Mouse (Mus musculus) NIH3T3 (cell line): ENCODE results near the gene Wsb2.
"Not testable (repeated sequence)": the region's sequence is repeated elsewhere in the genome, so short reads cannot be mapped to it uniquely, and the experiment has no call there.

Experiments used
- DNase-seq: peaks from one replicate; pipeline ENCODE4 v3.0.0-alpha.2; 2012; ENCODE audit warnings: low read depth

Wsb2 gene

GRCm38 (mm10) chr5:117388296-117388751 is 31.2 kb downstream of the Wsb2 start:
- peak; percentile 67 for DNase-seq

GRCm38 (mm10) chr5:117388877-117389276 is 31.8 kb downstream of the Wsb2 start, which contains the start of gene Rfc5:
TSS of gene Rfc5 (minus strand) at chr5:117389047.
- peak; percentile 97 for DNase-seq

DNA sequence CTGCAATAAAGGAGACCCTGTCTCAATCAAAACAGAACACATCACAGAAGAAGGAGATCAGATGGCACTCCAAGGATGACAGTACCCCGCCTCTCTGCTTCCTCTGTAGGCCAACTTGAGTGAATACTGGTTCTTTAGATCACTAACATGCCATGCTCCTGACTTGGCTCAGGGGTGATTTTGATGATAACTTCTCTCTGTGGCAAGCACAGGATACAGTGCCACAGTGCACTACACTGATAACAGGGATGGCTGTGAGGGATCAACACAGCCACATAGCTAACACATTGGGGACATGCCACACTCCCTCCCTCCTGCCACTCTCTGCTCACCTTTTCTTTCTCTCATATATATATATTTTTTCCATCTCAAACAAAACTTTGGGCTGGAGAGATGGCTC is 33.8 kb downstream of the Wsb2 start:
- DNase-seq: no peak

GRCm38 (mm10) chr5:117395834-117396233 is 38.7 kb downstream of the Wsb2 start:
- no peak for DNase-seq

DNA sequence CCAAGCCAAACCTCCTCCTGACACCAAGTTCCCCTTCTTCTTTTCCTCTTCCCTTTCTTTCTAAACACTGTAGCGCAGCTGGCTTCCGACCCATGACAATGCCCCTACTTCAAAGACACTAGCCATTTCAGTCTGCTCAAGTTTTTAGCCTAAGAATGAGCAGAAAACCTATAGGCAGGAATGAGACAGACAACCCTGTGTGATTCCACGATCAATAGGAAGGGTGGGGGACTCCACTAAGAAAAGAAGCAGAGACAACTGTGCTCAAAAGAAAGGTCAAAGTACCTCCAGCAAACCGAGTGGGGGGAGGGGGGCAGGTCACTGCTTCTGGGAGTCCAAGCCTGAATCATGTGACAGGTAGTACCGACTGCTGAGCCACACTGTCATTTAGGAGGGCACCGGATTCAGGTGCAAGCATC is 39.5 kb downstream of the Wsb2 start:
- no peak for DNase-seq

DNA sequence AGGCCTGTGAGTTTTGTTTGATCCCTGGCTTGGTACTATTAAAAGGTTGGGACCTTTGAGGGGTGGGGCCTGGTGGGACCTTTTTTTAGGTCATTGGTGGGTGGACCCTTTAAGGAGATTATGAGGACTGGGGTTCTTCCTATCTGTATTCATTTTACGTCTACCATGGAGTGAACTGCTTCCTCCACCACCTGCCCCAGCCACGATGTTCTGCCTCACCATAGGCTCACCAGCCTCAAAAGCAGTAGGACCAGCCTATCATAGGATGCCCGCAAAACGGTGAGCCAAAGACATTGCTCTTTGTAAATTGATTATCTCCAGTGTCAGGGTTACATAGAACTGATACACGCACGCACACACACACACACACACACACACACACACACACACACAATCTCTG is 40.3 kb downstream of the Wsb2 start:
- DNase-seq: no peak

- DNase-seq: no peak
Measured at GRCm38 (mm10) chr5:117398007-117398550, 41.0 kb downstream of the Wsb2 start.

GRCm38 (mm10) chr5:117399281-117399680 is 42.2 kb downstream of the Wsb2 start:
- DNase-seq: no peak

DNA sequence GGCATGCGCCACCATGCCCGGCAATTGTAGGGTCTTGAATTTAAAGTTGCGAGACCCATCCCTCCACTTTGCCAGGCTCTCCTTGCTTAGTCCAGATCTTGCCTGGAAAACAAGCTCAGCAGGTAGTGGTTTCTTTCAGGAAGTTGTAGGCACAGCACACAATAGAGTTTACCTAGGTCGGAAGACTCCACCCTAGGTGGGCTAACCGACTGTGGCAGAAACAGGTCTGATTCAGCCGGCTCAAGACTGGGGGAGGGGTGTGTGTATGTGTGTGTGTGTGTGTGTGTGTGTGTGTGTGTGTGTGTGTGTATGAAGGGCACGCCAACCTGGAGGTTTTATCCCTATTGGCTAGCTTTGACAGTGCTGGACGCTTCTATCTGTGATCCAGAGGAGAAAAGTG is 46.5 kb downstream of the Wsb2 start:
- no peak for DNase-seq

DNA sequence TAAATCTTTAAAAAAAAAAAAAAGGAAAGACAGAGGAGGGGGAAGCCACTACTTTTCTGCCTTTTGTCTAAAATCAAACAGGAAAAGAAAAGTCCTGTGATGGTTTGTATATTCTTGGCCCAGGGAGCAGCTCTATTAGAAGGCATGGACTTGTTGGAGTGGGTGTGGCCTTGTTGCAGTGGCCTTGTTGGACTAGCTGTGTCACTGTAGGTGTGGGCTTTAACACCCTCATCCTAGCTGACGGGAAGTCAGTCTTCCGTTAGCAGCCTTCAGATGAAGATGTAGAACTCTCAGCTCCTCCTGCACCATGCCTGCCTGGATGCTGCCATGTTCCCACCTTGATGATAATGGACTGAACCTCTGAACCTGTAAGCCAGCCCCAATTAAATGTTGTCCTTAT is 47.6 kb downstream of the Wsb2 start:
- not testable (repeated sequence) for DNase-seq

DNA sequence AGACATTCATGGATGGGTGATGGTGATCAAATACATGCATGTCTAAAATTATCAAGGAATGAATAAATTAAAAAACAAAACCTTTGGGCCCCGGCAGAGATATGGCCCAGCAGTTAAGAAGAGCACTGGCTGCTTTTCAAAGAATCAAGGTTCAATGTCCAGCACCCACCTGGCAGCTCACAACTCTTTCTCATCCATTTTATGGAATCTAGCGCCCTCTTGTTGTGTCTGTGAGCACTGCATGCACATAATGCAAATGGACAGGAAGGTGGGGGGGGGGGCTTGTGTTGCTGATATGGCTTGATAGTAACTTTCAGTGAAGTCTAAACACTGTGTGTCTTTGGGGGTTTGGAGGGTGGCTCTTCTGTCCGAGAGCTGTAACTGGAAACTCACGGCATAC is 51.1 kb downstream of the Wsb2 start:
- DNase-seq: peak; percentile 51

DNA sequence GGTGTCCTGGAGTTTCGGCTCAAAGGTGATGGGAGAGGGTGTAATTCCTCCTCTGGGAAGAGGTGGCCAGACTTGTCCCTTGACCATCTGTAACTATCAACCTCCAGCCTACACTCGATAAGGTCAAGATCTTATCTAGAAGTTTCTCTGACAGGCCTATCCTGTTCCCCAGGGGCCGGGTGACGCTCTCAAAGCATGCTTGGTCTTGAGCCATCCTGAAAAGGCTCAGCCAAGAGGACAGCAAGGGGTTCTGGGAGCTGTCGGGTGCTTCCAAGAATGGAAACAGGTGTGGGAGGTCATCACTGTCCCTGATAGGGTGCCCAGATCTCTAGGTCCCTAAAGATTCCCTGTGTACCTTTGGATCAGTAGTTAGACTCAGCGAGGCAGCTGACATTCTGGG is 52.3 kb downstream of the Wsb2 start:
- DNase-seq: no peak

GRCm38 (mm10) chr5:117413507-117414501 is 56.7 kb downstream of the Wsb2 start, which contains the start of gene Ksr2:
TSS of gene Ksr2 (plus strand) at chr5:117414000.
- DNase-seq: no peak

DNA sequence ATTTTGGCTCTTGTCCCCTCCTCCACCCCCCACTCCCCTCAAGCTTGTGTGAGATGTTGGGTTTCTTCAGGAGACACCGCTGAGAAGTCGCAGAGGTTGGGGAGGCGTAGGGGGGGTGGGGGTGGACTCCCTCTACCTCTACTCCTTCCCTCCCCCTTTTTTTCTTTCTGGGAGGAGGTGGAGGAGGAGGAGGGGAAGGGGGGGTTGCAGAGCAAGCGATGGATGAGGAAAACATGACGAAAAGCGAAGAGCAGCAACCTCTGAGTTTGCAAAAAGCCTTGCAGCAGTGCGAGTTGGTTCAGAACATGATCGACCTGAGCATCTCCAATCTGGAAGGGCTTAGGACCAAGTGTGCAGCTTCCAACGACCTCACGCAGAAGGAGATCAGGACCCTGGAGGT is 57.5 kb downstream of the Wsb2 start:
- no peak for DNase-seq

- DNase-seq: no peak
Measured at GRCm38 (mm10) chr5:117415011-117415912, 58.2 kb downstream of the Wsb2 start.

GRCm38 (mm10) chr5:117417442-117417841 is 60.3 kb downstream of the Wsb2 start:
- no peak for DNase-seq
